Mouse (Mus musculus): ENCODE measurements around the gene Col16a1. TPM values are rescaled to one million over a fixed set of nuclear protein-coding genes. Genes with fewer than 3 reads are reported as not detected.

The Col16a1 gene
- total RNA-seq, 2 experiments from 2014 or later: 62.1 to 69.1 TPM

DNA sequence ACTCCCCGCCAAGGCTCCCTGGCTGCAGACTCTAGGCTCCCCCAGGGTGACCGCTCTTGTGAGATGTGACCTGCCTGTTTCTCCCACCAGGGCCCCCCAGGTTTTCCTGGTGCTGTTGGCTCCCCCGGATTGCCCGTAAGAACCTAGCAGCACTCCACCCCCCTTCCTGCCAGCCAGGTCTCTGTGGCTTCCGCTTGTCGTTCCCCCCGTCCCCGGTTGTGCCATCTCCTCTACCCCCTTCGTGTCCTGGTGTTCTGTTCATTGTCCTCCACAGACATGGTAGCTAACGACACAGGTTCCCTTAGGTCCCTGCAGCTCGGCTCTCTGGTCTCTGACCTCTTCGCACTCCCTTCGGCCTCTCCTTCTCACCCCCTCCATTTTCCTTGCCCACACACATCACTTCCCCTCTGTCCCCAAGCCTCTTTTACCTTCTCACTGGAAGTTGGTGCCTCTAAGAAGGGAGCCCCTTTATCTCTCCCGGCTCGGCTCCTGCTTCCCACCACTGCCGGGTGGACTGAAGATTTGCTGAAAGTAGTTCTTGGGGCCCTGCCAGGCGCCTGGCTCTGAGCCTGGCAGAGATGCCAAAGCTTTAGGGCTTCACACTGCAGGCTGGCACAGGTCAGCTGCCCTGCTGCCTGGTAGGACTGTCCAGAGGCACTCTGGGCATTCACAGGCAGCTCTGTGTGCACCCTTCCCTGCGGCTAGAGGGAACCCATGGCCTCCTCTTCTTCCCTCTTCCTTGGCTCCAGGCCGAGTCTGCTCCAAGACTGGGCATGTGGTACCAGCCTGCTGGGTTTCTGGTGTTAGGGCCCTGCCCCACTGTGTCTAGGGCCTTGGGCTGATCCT is 33.9 kb downstream of the Col16a1 start:
- DNase-seq (ENCODE audit: low spot score in 2 of 2): peak; percentile 32 to 45

DNA sequence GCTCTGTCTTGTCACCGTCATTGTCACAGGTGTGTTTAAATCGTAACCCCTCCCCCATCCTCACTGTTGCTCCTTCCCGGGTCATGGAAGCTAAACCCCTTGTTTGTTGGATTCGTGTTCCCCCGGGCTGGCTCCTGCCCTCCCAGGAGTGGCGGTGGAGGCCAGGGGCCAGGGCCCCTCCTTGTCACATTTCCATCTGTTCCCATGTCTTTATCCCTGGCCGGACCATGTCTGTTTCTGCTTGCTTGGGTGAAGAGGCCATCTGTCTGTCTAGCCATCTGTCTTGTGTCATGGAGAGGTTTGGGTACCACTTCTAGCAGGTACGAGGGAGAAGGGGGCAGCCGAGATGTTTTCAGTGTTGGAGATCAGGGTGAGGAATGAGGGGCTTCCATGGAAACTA is 34.6 kb downstream of the Col16a1 start:
- DNase-seq (ENCODE audit: low spot score in 2 of 2): no peak

DNA sequence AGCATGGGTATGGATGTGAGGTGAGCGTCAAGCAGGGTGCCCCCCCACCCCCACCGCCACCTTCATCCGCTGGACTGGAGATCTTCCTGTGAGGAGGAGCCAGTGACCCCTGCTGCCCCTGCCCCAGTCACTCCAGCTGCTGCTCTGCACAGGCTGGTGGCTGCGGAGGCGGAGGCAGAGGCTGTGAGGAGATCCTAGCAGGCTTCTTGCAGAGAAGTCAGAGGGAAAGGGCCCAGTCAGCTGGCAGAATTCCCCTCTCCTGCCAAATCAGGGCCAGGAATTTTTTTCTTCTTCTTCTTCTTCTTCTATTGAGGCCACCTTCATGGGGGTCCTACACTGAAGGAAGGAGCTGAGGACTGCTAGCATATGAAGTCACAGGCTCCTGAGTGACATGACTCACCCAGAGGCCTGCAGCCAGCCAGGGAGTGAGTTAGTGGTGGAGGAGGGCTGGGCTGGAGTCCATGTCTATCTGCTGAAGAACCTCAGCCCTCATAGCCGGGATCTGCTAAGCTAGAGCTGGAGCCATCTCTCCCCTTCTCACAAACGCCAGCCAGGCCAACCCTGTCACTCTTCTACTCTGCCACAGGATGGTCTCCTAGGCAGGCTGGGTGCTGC is 36.8 kb downstream of the Col16a1 start:
- DNase-seq (ENCODE audit: low spot score in 2 of 2): no peak

DNA sequence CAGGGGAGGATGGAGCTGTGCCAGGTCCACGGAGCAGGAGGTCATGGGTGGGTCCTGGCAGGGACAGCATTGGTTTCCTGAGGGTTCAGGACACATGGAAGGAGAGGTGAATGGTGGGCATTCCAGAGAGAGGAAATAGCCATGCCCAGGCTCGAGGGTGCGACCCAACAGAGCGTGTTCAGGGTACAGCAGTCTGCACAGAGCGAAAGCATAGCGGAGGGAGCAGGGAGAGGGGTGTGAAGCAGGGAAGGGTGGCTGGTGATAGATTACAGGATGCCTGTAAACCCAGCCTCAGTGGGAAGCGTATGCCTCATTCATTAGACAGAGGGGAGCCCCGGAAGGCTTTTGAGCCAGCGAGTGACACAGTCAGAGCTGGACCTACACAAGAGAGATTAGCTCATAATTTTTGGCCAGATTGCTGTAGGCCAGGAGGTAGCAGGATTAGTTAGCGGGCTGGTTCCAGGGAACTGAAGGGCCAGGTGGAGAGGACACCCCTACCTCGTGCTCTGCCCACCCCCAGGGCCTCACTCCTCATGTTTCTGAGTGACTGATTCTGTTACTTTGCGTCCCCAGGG is 37.7 kb downstream of the Col16a1 start:
- DNase-seq (ENCODE audit: low spot score in 2 of 2): no peak

DNA sequence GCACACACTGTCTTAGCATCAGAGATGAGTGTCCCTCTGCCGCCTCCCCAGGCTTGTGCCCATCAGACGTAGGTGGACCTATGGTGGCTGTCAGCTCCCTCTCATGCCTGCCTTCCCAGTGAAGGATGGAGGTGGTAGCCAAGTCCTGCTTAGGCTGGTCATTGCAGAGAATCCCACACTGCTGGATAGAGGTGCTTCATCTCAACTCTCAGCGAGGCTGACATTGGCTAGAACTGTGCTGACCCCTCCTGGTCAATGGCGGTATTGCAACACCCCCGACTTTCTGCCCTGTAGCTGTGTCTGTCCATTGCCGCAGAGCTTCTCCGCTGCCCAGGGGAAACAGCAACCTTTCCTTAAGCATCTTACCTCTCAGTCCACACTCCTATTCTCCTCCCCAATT is 39.7 kb downstream of the Col16a1 start:
- peak; percentile 85 to 92 for DNase-seq (ENCODE audit: low spot score in 2 of 2)

DNA sequence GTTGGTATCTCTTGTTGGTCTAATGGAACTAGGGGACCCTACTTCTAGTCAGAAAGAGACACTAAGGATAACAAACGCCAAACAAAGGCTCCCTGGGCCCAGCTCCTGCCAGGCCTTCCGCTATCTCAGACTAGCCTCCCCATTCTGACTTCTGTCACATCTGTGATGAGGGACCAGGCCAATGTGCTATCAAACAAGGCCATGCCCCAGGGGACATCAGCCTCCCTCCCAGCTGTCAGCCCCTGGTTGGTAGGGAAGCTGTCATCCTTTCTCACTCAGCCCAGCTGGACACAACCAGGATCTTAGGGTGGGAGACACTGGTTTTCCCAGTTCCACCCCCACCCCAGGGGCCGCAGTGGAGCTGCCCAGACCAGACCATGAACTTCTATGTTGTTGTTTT is 47.5 kb downstream of the Col16a1 start:
- DNase-seq (ENCODE audit: low spot score in 2 of 2): no peak

DNA sequence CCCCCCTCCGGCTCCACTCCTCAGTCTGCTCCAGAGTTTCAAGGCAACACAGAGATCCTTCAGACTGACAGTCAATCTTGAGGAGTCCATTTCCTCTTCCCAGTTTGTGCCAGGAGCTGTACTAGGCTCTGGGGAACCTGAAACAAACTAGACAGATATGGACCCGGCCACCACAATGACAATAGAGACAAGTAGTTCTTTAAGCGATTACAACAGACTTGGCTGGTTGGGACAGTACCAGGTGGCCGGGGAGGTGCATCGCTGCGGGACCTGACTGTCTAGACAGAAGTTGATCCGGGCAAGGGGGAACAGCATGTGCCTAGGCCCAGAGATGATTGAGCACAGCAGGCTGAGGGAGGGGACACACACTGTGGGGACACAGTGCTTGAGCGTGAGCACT is 53.5 kb downstream of the Col16a1 start:
- no peak for DNase-seq (ENCODE audit: low spot score in 2 of 2)

DNA sequence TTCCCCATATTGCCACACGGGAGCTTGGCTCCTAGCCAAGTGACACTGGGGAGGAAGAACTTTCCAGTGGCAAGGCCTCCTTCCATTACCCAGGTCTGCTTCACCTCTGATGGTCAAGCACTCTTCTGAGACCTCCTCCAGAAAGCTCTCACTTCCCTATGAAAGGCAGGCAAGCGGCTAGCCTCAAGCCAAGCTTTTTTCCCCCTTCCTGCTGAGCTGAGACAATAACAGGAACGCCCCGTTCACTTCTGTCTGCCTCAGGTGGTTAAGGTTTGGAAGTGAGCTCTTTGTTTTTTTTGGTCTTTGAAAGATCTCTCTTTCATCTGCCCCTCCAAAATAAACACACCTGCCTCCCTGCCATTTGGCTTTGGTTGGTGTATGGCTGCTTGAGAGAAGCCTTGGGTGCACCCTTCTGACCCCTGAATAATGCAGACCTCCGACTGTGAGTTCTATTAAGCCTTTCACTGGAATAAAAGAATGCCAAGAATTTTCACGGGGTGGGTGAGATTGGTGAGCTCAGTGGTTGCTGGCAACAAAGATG is 54.5 kb downstream of the Col16a1 start, which contains the start of gene Pef1:
Pef1 (plus strand) TSS at position 448 of the 541 bp plus-strand sequence.
- DNase-seq (ENCODE audit: low spot score in 2 of 2): no peak

DNA sequence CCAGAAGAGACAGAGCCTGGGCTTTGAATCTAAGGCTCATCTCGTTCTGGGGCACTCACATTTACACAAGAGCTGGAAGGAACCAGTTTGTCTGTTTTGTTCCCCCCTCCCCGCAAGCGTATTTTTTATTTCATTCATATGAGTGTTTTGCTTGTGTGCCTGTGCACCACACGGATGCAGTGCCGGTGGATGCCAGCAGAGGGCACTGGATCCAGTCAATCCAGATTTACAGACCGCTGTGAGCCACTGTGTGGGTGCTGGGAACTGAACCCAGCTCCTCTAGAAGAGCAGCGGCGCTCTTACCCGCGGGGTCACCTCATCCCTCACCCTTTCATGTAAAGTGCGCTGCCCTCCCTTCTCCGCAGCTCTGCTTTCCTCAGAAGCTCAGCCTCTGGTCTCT is 56.0 kb downstream of the Col16a1 start:
- DNase-seq (ENCODE audit: low spot score in 2 of 2): no peak

DNA sequence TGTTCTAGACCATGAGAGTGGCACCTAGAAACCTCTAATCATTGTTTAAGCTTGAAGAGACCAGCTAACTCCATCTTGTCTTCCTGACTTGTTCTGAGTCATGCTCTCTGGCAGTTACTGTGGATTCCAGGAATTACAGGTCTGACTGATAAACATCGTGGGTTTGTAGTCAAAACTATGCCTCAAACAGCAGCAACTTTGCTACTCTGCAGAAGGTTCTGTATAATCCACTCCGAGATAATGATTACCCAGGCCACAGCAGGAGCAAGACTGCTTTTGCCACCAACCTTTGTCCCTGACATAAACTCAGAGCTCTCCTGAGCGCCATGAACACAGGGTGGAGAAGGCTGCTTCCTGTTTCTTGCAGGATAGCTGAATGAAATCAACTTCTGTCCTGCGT is 56.9 kb downstream of the Col16a1 start:
- no peak for DNase-seq (ENCODE audit: low spot score in 2 of 2)

DNA sequence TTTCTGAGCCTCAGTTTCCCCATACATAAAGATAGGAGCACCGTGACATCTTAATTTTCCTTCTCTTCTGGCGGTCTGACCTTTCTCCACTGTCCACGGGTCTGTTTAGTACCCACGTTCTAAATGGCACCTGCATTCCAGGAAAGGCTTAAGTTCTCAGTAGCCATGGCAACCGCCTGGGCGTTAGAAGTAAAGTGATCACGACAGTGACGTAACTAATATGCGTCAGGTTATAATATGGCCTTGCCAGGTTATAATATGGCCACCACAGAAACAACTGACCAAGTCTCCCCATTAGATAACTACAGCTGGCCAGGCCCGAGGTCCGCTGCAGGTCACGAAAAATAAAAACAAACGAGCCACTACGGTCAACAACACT is 59.4 kb downstream of the Col16a1 start:
- DNase-seq (ENCODE audit: low spot score in 2 of 2): no peak

DNA sequence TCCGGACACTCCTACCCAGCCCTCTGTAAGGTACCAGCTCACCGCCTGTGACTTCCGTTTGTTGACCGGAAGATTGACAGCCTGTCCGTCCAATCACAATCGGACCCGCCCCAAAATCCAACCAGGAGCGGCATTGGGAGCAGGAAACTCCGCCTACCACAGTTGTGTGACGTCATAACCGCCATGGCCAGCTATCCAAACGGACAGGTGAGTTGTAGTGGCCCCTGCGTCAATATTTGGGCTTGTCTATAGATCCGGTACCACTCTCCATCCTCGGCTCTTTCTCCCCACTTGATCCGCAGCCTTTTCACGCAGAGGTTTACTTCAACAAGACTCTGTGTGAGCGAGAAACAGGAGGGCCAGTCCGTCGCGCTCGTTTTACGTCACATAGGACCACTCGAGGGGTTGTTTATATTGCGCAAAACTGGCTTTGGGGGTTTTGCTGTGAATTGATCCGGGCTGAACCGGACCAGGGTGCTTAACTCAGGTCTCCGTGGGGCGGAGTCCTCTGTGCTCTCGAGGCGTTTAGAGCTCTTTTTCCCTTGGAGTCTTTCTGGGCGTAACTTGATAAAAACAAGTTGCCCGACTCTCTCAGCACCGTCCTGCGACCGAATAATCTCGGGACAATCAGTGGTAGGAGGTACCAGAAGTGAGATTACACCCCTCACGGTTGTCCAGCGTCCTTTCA is 59.9 kb downstream of the Col16a1 start:
- DNase-seq (ENCODE audit: low spot score in 2 of 2): peak; percentile 97 to 98

DNA sequence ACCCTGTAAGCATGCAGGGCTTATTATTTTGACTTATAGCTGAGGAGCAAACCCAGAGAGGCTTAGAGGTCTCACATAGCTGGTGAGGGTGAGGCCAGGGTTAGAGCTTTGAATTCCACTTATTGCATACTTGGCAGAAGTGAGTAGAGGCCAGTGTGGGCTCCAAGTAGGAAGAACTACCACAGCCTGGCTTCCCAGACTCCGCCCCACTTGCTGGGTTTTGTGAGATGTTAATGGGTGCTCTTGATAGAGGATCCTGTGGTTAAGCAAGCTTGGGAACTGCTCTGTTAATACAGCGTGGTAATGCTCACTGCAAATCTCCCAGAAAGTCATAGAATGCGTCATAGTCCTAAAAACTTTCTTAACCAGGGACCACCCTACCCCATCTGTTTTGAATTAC is 61.3 kb downstream of the Col16a1 start:
- DNase-seq (ENCODE audit: low spot score in 2 of 2): no peak

DNA sequence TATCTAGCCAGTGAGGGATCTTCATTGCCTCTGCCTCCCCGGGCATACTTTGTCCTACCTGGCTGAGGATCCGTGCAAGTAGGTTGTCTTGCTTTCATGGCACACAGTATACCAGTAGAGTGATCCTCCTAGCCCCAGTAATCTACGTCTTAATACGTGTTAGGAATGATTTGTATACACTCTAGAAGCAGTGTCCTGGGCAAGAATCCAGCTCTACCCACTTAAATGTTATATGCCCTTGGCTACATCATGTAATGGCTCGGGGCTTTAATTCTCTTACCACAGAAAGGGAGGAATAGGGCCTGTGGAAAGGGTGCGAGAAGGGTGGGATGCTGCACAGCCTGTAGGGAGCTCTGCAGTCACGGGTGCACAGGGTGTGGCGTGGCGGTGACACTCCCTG is 62.0 kb downstream of the Col16a1 start:
- no peak for DNase-seq (ENCODE audit: low spot score in 2 of 2)

DNA sequence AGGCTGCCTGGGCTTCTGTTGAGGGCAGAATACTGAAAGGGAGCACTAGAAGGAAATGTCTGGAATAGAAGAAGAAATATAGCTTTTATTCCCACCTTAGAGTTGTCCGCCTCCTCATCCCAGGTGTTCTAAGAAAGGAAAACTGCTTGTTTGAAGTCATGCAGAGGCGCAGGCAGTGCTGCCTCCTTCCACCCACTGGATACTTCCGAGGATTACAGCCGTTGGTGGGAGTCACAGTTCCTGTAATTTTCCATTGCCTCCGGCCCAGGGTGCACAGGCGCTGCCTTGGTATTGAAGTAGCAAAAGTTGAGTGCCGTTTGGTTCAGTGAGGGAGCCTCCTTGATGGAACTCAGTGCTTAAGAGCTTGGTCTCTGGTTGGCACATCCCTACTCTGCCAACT is 62.5 kb downstream of the Col16a1 start:
- DNase-seq (ENCODE audit: low spot score in 2 of 2): no peak

DNA sequence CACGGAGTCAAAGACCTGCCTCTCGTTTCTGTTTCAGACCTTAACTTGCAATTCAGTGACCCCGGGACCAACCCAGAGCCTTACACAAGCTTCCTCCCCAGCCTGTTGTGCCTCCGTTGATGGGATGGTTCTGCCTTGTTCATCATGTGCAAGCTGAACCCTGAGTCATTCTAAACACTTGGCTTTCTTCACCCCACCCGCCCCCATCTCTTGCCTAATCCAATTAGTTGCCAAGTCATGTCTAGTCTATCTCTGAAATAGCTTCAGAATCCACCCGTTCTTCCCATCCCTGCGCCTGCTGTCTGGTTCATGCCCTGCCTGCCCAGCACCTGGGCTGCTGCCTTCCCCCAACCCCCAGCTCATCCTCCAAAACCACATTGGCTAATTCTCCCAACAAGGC is 64.7 kb downstream of the Col16a1 start:
- DNase-seq (ENCODE audit: low spot score in 2 of 2): peak in 1 of 2 experiments; percentile 29

DNA sequence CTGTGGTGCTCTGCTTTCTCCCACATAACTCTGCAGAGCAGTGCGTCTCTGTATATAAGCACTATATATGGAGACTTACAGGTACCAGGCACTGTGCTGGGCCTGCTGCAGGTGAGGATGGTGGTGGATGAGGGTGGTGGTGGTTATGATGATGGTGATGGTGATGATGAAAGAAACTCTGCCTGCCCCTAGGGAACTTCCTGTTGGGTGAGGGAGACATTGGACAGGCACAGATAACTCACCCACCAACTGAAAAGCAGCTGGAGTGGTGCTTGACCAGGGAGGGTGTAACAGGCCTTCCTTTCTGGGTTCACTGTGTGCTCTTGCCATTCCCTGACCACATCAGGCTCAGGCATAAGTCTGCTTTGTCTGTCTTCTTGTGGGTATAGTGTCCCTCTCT is 65.1 kb downstream of the Col16a1 start:
- DNase-seq (ENCODE audit: low spot score in 2 of 2): no peak

DNA sequence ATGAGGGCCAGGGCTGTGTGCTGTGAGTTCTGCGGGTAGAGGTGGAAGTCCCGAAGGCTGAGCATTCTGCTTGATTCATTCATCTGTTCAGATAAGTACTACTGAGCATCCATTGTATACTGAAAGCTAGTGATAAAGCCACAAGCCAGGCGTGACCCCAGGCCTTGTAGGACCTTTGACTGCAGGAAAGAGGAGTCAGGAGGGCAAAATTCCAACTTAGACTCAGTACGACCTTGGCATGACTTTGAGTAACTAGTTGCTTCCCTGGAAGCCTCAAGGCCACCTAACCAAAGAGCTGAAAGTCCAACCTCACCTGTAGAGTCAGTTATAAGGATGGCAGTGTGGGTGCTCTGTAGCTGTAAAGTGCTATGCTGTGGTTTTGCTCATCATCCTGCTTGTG is 73.1 kb downstream of the Col16a1 start:
- DNase-seq (ENCODE audit: low spot score in 2 of 2): no peak

DNA sequence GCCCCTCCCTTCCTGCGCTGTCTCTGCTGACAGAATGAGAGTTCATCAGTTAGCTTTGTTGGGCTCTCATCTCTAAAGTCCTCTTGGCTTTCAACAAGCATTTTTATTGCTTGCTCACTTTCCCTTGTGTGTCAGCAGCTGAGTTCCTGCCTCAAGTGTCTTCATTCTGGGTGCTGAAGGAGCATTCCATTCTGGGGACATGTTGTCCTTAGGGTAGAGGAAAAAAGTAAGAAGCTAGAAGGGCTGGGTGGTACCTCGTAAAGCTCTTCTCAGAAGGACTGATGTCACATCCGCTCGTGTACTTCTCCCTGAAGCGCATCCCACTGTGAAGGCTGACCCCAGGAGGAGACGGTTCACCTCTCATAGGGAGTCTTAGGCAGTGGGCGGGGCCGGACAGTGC is 73.9 kb downstream of the Col16a1 start:
- no peak for DNase-seq (ENCODE audit: low spot score in 2 of 2)

DNA sequence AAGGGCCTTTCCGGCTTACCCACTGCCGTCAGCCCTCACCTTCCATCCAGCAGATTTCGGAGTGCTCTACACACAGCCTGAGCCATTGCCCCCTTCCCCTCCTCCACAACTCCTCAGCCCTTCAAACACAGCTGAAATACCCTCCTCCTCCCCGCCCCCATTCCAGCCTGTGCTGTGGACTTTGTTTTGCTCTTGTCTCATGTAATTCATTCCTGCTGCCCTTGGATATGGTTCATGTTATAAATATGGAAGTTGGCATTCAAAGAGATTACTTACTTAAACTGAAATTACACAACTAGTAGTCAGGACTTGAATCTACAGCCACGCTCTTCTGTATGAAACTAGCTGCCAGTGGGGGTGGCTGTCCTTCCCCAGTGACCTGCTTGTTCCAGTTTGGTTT is 75.4 kb downstream of the Col16a1 start:
- no peak for DNase-seq (ENCODE audit: low spot score in 2 of 2)

DNA sequence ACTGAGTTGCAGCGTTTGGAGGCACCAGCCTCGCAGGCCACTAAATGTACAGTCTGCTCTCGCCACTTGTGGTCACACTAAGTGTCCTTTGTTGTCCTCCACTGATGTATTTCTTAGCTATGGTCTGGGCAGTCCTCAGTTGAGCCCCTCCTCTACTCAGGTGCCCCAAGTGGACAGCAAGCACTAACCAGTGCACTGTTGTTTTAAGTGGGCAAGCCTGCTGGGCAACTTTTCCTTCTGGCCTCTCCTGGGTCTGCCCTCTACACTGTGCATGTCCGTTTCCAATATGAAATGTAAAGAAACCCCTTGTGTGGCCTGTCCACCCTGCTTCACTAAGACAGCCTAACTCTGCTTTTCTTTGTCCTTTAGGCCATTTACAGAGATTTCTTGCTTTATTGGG is 76.5 kb downstream of the Col16a1 start:
- DNase-seq (ENCODE audit: low spot score in 2 of 2): no peak

DNA sequence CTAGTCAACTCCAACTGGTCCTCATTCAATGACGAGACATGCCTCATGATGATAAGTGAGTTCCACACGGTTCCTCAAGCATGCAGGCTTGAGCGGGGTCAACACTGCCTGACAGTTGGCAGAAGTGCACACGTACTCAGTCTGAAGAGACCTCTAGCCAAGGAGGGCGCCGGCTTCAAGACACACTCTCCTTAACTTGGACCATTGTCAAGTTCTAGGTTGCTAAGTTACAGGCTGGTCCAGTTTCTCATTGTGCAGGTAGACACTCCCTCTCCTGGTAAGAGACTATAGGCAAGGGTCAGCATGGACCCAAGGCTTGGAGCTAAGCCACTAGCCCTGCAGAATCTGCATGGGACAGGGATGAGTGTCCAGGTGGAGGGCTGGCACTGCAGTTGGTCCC is 77.5 kb downstream of the Col16a1 start:
- no peak for DNase-seq (ENCODE audit: low spot score in 2 of 2)

All from adrenal gland, postnatal 4 days (tissue).